Mouse (Mus musculus): ENCODE data around the gene H2-D1. TPM values are rescaled to one million over a fixed set of nuclear protein-coding genes. Genes with fewer than 3 reads are reported as not detected.
"Not testable (repeated sequence)": the region's sequence is repeated elsewhere in the genome, so short reads cannot be mapped to it uniquely, and the experiment has no call there.

Gene H2-D1
- 100 to 1,000 TPM; 105 to 116 TPM for total RNA-seq (2021)
- long read RNA-seq, experiment 1, transcript H2-D1-202 (8 exons, 2,102 nt): major isoform, 474 of 628 reads
- long read RNA-seq, experiment 1, partial matches to known transcripts: 78 of 628 reads
- long read RNA-seq, experiment 1, other reads (novel, unspliced or antisense): 76 of 628 reads
- long read RNA-seq, experiment 2, transcript H2-D1-202 (8 exons, 2,102 nt): major isoform, 183 of 240 reads
- long read RNA-seq, experiment 2, partial matches to known transcripts: 34 of 240 reads
- long read RNA-seq, experiment 2, other reads (novel, unspliced or antisense): 23 of 240 reads

DNA sequence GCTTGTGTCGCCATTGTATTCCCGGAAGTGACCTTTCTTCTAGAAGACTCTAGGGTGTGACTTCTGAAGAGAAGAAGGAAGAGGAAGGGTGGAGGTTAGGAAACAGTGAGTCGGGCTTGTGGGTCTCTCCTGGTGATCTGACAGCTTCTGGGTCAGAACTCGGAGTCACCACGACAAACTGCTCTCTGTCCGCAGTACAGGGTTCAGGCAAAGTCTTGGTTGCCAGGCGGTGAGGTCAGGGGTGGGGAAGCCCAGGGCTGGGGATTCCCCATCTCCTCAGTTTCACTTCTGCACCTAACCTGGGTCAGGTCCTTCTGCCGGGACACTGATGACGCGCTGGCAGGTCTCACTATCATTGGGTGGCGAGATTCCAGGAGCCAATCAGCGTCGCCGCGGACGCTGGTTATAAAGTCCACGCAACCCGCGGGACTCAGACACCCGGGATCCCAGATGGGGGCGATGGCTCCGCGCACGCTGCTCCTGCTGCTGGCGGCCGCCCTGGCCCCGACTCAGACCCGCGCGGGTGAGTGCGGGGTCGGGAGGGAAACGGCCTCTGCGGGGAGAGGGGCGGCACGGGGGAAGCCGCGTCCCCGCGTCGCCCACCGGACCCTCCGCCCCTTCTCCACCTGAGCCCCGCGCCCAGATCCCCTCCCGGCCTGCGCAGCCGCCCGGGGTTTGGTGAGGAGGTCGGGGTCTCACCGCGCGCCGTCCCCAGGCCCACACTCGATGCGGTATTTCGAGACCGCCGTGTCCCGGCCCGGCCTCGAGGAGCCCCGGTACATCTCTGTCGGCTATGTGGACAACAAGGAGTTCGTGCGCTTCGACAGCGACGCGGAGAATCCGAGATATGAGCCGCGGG, at the start of gene H2-D1:
TSS of gene H2-D1 (plus strand) at position 67 of the 859 bp plus-strand sequence.
- DNase-seq: peak; percentile 99

DNA sequence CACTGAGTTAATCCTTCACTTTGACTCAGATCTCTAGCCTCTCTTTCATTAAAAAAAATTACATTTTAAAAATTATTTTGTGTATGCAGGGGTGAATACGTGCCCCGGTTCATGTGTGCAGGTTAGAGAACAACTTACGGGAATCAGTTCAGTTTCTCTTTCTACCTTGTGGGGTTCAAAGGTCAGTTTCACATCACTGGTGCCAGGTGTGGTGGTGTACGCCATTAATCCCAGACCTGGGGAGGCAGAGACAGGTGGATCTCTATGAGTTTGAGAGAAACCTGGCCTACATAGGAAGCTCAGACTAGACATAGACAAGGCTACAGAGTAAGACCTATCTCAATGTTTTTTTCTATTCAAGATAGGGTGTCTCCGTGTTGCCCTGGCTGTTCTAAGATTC, 49.5 kb upstream of the H2-D1 start:
- no peak for DNase-seq

DNA sequence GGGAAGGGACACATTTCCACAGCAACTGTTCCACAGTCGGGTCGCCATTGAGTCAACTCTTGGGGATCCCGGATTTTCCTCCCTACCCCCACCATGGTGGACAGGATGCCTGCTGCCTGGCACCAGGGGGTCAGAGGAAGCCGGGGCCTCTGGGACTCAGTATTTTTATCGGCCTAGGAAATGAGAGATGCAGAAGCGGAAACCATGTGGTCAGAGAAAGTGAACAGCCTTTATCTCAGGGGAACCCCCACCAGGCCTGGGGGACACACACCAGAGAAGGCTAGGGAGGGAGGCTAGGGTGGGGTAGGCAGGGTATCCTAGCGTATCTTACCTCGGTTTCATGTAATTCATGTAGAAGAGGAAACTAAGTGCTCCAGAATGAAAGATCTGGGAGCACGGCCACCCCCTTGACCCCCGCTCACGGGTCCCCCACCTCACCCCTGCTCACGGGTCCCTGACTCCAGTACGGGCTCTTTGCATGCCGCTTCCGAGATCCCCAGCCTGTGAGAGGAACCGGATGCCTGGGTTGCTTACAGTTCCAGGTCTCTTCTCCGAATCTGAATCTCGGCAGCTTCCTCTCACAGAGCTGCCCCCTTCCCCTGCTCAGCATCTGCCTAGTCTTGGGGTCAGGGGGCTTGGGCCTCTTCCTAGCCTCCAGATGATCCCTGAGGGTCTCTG, 43.9 kb upstream of the H2-D1 start:
- DNase-seq: peak; percentile 48

DNA sequence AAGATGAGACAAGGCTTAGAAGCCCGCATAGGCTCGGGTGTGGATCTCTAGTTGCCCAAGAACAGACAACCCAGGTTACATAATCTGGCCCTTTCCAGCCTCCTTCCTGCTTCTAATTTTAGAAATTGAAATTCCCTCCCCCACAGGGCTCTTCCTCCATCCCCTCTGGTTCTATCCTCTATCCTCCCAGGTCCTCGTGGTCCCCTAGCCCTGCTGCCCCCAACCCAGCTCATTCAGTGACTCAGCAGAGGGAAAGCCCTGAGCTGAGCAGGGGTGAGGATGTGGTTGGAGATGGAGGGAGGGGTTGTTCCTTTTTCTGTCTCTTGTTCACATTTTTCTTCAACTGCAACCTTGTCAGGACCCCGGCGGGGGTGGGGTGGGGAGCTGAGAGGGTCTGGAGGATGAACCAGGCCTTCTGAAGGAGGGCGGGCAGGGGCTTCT, 42.9 kb upstream of the H2-D1 start:
- DNase-seq: no peak

DNA sequence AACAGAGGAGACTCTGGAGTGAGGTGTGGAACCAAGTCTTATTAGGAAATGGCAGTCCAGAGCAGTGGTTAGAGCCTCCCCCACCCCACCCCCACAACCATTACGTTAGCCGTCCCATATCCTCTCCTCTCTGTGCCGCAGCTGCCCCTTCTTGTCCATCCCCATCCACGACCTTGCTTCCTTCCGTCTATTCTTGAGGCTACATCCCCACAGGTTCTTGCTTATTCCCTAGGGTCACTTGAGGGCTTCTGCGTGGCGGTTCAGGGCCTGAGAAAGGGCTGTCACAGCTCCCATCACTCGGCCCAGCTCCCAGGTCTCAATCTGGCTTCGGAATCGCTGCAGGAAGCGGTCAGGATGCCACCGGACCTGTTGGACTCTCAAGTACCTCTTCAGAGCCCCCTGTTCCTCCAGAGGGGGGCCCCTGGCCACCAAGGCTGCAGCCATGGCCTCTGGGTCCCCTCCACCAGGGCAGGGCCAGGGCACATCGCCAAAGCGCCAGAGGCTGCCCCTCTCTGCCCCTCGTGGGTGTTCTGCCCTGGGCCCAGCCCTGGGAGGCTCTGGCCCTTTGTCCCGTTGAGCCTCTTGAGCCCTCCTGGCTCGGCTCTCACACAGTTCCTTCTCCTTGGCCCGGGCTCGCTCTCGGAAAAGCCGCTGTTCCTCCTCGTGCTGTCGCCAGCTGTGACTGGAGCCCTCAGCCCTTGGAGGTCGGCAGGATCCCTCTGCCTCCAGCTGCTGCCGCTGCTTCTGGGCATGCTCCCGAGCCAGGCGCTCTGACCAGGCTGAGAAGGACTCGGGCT, 42.2 kb upstream of the H2-D1 start, which contains the start of gene Gm16181:
TSS of gene Gm16181 (plus strand) at position 679 of the 797 bp plus-strand sequence.
- no peak for DNase-seq

DNA sequence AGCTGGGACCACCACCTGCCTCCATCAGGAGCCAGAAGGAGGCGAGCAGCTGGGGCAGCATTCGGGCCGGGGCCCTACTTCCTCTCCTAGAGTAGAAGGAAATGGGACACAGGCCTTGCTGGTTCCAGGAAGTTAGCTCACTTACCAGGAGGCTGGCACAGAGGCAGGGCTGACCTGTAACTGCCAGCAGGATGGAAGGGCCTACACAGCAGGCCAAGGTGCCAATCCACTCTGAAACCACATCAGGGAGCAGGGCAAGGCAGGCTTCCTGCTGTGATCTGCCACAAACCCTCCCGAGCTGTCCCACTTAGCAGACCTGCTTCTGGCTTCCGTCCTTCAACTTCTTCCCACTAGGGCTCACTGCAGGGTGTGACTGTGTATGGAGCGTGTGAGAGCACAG, 40.2 kb upstream of the H2-D1 start:
- no peak for DNase-seq

DNA sequence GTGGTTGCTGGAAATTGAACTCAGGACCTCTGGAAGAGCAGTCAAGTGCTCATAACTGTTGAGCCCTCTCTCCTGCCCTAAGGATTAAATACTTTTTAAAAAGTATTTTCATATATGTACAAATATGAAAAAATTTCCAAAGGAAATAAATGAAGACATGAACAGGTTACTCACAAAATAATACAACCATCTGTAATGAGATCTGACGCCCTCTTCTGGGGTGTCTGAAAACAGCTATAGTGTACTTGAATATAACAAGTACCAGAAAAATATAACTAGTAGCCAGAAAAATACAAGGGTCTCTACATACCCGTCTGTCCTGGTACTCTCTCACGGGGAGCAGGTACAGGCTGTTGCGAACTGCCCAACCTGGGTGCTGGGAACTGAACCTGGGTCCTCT, 37.9 kb upstream of the H2-D1 start:
- DNase-seq: no peak

DNA sequence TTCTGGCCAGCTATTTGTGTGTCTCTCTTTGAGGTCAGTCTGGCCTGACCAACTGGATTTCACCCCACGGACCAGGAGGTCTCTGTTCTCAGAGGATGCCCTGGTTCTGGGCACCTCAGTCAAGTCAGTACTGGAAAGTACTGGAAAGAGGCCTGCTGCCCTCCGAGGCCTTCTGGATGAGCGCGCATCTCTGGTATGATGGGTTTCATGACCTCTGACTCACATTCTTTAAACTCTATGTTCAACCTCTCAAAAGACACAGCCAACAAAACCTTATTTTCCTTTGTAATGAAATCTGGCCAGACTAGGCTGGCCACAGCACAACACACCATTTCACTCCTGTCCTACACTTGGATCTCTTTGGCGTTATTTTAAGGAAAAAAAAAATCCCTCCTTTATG, 37.1 kb upstream of the H2-D1 start:
- DNase-seq: no peak

DNA sequence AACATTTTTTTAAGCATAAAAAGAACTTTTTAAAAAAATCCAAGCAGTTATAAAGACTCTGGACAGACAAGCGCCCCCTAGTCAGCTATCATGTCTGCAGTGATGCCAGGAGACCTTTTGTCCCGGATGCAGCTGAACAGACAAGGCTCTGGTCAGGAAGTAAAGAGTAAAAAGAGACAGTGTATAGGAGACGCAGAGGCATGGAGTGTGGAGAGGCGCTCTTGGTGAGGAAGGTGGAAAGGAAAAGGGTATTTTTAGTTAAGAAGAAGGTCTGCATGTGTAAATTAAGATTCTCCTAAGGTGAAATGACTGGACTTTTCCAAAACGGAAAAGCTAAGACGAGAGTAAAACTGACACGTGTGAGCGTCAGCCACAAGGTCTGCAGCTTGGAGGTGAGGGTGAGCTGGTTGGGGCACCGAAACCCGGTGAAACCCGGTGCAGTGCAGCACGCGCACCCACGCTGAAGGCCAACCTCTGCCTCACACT, 35.9 kb upstream of the H2-D1 start:
- DNase-seq: no peak

DNA sequence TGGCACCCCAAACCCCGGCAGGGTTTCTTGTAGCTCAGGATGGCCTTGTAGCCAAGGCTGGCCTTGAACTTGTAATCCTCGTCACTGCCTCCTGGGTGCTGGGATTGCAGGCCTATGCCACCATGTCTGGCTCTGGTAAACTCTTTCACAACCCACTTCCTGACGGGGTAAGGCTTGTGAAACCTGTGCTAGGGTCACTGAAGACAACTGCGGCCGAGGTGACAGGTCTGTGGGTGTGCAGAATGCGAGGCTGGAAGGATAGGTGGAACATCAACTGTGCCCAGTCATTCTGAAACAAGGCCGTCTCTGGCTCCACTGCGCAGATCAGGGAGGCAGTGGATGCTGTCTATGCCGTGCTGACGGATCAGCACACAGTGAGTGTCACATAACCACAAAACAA, 31.5 kb upstream of the H2-D1 start:
- no peak for DNase-seq

DNA sequence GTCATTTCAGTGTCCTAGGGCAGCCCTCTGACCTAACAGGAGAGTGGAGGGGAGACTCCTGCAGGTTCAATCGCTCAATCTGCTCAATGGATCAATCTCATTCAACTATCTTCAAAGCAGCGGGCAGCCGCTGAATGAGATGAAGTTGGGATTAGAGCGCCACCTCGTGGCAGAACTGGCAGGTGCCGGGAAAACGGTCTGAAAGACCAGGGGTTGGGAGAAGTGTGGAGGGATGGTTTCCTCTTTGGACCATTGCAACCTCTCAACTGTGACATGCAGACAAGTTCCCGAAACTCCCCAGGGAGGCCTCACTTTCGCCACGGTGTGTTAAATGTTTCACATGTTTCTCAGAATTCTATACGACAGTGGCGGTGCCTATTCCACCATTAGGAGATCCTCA, 30.5 kb upstream of the H2-D1 start:
- peak; percentile 92 for DNase-seq

DNA sequence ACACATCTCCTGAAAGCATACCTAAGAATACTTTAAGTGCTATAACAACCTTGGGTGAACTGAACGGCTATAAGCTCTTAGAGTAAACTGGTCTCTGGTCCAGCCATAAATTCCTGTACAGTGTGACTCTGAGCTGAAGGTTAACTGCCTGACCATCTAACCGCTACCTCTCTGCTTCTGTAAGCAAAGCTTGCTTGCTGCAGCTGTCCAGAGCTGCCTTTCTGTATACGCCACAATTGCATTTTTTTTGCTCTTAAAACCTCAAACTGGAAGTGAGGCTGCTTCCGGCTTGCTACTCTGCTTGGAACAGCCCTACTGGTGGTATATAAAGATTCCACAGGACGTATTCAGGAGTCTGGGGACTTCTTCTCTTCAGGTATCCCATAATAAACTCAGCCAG, 29.9 kb upstream of the H2-D1 start:
- DNase-seq: no peak

DNA sequence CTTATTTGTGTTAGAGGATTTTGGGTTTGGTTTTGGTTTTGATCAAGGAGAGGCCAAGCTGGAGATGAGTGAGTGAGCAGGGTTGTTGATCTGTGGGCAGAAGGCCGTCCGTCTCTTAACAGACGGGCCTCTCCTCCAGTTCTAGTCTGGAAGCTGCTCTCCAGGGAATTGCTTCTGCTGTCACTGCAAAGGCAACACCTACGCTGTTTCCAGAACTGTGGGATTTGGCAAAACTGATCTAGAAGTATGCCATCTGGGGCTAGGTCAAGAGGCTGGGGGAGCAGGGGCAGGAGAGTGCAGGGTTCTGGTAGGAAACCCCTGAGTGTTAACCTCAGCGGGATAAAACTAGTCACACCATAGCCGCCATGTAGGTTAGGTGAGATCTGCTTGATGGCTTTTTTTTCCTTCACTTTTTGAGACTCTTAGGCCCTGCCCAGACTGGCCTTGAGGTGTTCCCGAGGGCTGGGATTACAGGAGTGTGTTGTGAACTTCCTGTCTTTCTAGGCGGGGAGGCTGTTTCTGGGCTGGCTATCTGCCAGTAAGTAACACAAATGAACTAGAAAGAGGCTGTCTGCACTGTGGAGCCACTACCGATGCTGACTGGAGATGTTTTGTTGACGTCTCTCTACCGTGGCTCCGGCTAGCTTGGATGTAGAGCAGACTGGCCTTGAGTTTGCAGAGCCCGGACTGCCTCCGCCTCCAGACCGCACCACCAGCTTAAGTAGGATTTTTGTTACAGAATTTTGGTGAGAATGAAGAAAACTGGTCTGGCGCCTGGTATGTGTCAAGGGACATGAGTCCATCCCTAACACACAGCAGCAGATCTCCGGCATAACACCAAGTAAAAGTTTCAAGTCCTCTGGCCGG, 29.2 kb upstream of the H2-D1 start, which contains the start of gene Atp6v1g2:
TSS of gene Atp6v1g2 (plus strand) at position 547 of the 867 bp plus-strand sequence.
- DNase-seq: peak; percentile 54

DNA sequence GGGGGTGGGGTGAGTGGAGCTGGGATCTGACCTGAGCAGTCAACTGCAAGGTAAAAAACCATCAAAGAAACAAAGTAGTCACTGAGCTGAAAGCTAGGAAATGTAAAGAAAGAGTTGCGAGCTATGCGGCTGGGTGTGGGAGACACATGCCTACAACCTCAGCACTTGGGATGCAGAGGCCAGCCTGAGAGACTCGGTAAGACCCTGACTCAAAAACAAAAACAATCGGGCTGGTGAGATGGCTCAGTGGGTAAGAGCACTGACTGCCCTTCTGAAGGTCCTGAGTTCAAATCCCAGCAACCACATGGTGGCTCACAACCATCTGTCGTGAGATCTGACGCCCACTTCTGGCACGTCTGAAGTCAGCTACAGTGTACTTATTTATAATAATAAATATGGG, 28.4 kb upstream of the H2-D1 start:
- not testable (repeated sequence) for DNase-seq

DNA sequence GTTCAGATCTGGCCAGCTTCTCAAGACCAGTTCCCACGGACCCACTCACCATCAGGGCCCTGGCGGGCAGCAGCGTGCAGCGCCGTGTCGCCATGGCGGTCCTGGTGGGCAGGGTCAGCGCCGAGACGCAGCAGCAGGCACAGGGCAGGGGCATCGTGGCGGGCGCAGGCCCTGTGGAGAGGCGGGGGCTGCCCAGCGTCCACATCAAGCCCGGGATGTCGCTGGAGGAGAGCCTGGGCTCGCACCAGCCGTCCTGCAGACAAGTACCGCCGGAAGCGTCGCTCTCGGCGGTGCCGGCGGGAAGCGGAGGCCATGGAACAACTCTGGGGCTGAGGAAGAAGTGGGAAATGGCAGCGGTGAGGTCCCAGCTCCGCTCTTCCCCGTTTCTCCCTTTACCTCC, 27.6 kb upstream of the H2-D1 start:
- peak; percentile 68 for DNase-seq

DNA sequence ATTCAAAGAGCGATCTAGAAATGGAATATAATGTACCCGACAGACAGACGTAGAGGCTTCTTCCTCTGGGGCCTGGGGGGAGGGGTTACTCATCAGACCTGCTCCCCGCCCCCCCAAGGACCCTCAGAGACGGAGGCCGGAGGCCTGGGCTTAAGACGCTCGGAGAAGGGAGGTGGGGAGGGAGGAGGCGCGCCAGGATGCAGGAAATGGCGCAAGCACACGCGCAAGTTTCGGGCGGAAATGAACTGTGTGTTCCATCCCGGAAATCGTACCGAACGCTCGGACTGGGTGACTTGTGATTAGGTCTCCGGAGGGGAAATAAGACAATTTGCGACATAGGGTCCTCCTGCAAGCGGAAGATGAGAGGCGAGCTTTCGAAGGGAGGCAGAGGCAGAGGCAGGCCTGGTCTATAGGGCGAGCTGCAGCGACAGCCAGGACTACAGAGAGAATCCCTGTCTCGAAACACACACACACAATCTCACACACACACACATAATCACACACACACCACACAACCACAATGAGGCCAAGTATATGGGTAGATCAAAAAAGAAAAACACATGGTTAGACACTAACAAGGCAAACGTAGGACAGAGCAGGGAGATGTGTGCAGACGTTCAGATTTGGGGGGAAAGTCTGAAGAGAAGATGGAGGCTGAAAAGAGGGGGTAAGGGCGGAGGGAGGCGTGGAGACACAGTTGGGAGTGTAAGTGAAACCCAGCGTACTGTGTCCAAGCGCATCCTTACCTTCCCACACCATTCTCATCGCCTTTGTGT, 26.7 kb upstream of the H2-D1 start, which contains the start of gene Nfkbil1:
TSS of gene Nfkbil1 (minus strand) at position 179 of the 776 bp plus-strand sequence.
- peak; percentile 94 for DNase-seq

DNA sequence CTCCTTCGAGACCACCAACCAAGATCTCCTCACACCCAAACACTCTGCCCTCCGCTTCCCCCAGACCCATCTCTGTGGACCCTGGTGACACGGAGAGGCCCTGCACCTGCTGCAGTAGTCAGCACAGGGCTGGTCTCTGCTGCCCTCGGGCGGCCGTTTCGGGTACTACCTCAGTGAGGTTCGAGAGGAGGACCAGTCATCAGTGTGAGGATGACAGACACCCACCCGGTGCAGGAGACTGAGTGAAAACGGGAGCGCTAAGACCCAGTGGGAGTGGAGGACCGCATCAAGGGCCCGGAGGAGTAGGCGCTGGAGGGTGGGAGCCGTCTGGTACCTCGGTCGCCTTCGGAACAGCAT, 26.2 kb upstream of the H2-D1 start:
- peak; percentile 99 for DNase-seq

DNA sequence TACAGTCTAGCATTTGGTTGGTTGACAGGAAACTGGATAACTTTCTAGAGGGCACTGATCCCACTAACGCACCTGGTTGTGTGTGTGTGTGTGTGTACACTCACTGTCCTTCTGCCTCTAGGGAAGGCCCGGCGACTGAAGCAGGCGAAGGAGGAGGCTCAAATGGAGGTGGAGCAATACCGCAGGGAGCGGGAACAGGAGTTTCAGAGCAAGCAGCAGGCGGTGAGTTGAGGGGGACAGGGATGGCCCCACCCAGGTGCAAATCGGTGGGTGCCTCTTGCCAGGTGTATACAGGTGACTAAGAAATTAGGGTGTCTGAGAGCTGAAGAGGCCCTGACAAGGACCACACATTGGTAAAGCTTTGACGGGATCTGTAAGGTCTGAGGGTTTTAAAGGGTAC, 25.5 kb upstream of the H2-D1 start:
- no peak for DNase-seq

DNA sequence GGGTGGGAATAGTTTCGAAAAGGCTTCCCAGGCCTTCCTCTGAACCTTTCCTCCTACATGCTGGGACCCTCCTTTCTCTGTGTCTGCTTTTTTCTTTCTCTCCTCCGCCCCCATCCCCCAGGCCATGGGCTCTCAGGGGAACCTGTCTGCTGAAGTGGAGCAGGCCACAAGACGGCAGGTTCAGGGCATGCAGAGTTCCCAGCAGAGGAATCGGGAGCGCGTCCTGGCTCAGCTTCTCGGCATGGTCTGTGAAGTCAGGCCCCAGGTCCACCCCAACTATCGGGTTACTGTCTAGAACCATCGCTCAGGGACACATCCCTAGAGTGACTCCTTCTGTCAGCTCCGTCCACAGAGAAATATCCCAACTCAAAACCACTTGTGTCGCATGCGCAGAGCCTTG, 25.0 kb upstream of the H2-D1 start:
- no peak for DNase-seq

DNA sequence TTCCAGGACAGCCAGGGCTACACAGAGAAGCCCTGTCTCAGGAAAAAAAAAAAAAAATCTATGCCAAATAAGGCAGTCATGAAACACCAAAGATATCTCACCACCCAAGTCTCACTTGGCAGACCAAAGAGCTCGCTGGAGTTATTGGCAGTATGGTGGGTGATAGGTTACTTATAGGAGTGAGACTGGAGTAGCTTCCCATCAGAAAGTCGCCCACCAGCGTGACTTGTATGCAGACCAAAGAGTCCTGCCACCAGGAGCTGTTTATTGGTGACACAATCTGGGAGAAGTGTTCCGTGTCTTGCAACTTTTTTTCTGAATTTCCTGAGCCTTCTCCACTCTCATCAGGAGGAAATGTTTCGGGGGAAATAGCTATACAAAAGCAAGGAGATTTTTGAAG, 22.8 kb upstream of the H2-D1 start:
- DNase-seq: no peak

All from adrenal gland, postnatal 10 days (tissue).